Mouse (Mus musculus) erythroblast, adult 5-6 weeks (primary cell): ENCODE results near the gene Fam234a. TPM values are rescaled to one million over a fixed set of nuclear protein-coding genes. Genes with fewer than 3 reads are reported as not detected.
"Not testable (repeated sequence)": the region's sequence is repeated elsewhere in the genome, so short reads cannot be mapped to it uniquely, and the experiment has no call there.

ENCODE experiments used
- ATAC-seq: replicated peaks from 2 replicates; pipeline ENCODE4 v1.8.0; 2016; ENCODE audit warnings: moderate number of reproducible peaks, mild to moderate bottlenecking, moderate TSS enrichment, inconsistent platforms; ENCODE audit not compliant: poor library complexity, low FRiP score, severe bottlenecking
- total RNA-seq, 2 experiments: library from RNA; stranded (forward) in 1 of 2; stranded (reverse) in 1 of 2; fragments of 150-400 nt in 1 of 2; fragments of 200-764, 138-1000 nt in 1 of 2; gene quantifications; 2 replicates each; pipeline versions ENCODE4 v1.2.3 to v1.2.4; 2015 to 2017; ENCODE audit warnings: low replicate concordance in 2 of 2

Gene Fam234a
- total RNA-seq, 2 experiments from 2014 or later = 4.2 to 4.8 TPM

GRCm38 (mm10) chr17:26188091-26188805 lies 55.8 kb downstream of the Fam234a start:
- ATAC-seq = no peak

GRCm38 (mm10) chr17:26187592-26187991 lies 56.5 kb downstream of the Fam234a start:
- ATAC-seq = no peak

GRCm38 (mm10) chr17:26181179-26181578 lies 62.9 kb downstream of the Fam234a start:
- no peak for ATAC-seq

GRCm38 (mm10) chr17:26178611-26179010 lies 65.4 kb downstream of the Fam234a start:
- no peak for ATAC-seq

- ATAC-seq = not testable (repeated sequence)
These were observed 68.8 kb downstream of the Fam234a start for GRCm38 (mm10) chr17:26175248-26175647.

GRCm38 (mm10) chr17:26168039-26168438 lies 76.0 kb downstream of the Fam234a start:
- ATAC-seq = no peak

- no peak for ATAC-seq
These were observed 81.3 kb downstream of the Fam234a start for GRCm38 (mm10) chr17:26162736-26163135.

Other genes starting within 250 kb of the Fam234a start
- gene Rab11fip3, start 174.7 kb downstream of the Fam234a start, total RNA-seq (2015; ENCODE audit: low replicate concordance) = not detected in 2 replicates
- gene Rab11fip3, start 174.7 kb downstream of the Fam234a start, total RNA-seq (2017; ENCODE audit: low replicate concordance) = 0.17 and 0.42 TPM in 2 replicates
- 3.1 TPM in 1 of 2 replicates, not detected in the other for gene Decr2, start 153.9 kb downstream of the Fam234a start, total RNA-seq (2015; ENCODE audit: low replicate concordance)
- 0.42 and 3.2 TPM in 2 replicates for gene Decr2, start 153.9 kb downstream of the Fam234a start, total RNA-seq (2017; ENCODE audit: low replicate concordance)
- 10.0 and 15.9 TPM in 2 replicates for gene Nme4, start 148.6 kb downstream of the Fam234a start, total RNA-seq (2015; ENCODE audit: low replicate concordance)
- 4.2 and 5.2 TPM in 2 replicates for gene Nme4, start 148.6 kb downstream of the Fam234a start, total RNA-seq (2017; ENCODE audit: low replicate concordance)
- 9.6 and 13.2 TPM in 2 replicates for gene Tmem8, start 130.9 kb downstream of the Fam234a start, total RNA-seq (2015; ENCODE audit: low replicate concordance)
- gene Tmem8, start 130.9 kb downstream of the Fam234a start, total RNA-seq (2017; ENCODE audit: low replicate concordance) = 4.3 and 5.0 TPM in 2 replicates
- 21.7 and 22.6 TPM in 2 replicates for gene Mrpl28, start 120.7 kb downstream of the Fam234a start, total RNA-seq (2015; ENCODE audit: low replicate concordance)
- gene Mrpl28, start 120.7 kb downstream of the Fam234a start, total RNA-seq (2017; ENCODE audit: low replicate concordance) = 10.1 and 11.0 TPM in 2 replicates
- gene Axin1, start 105.6 kb downstream of the Fam234a start, total RNA-seq (2015; ENCODE audit: low replicate concordance) = 5.6 and 6.3 TPM in 2 replicates
- gene Axin1, start 105.6 kb downstream of the Fam234a start, total RNA-seq (2017; ENCODE audit: low replicate concordance) = 29.1 and 33.9 TPM in 2 replicates
- gene Pdia2, start 45.2 kb downstream of the Fam234a start, total RNA-seq (2015; ENCODE audit: low replicate concordance) = 6.5 TPM in 1 of 2 replicates, not detected in the other
- gene Pdia2, start 45.2 kb downstream of the Fam234a start, total RNA-seq (2017; ENCODE audit: low replicate concordance) = 0.56 and 5.1 TPM in 2 replicates
- gene Rgs11, start 41.3 kb downstream of the Fam234a start, total RNA-seq (2015; ENCODE audit: low replicate concordance) = not detected in 2 replicates
- 1.7 TPM in 1 of 2 replicates, not detected in the other for gene Rgs11, start 41.3 kb downstream of the Fam234a start, total RNA-seq (2017; ENCODE audit: low replicate concordance)
- gene Arhgdig, start 36.5 kb downstream of the Fam234a start, total RNA-seq (2015; ENCODE audit: low replicate concordance) = not detected in 2 replicates
- not detected in 2 replicates for gene Arhgdig, start 36.5 kb downstream of the Fam234a start, total RNA-seq (2017; ENCODE audit: low replicate concordance)
- gene Luc7l, start 8.7 kb upstream of the Fam234a start, total RNA-seq (2015; ENCODE audit: low replicate concordance) = 11.7 and 16.3 TPM in 2 replicates
- gene Luc7l, start 8.7 kb upstream of the Fam234a start, total RNA-seq (2017; ENCODE audit: low replicate concordance) = 18.1 and 27.2 TPM in 2 replicates
- gene Neurl1b, start 170.6 kb upstream of the Fam234a start, total RNA-seq (2015; ENCODE audit: low replicate concordance) = 0.42 and 1.7 TPM in 2 replicates
- gene Neurl1b, start 170.6 kb upstream of the Fam234a start, total RNA-seq (2017; ENCODE audit: low replicate concordance) = 0.14 and 0.77 TPM in 2 replicates